Mouse (Mus musculus) spleen, adult 2 months (tissue): ENCODE measurements around the gene Mrm2.

ENCODE experiments used
- CTCF ChIP-seq: fragments of 200-500 bp; IDR thresholded peaks from 2 replicates; pipeline ENCODE4 v1.5.1; 2011; ENCODE audit warnings: mild to moderate bottlenecking, inconsistent platforms; ENCODE audit not compliant: insufficient read depth, insufficient read length, insufficient replicate concordance; ENCODE audit errors: extremely low read depth
- POLR2A ChIP-seq: fragments of 200-500 bp; IDR thresholded peaks from 2 replicates; pipeline ENCODE4 v1.6.1; 2011; ENCODE audit warnings: low read depth, low read length, inconsistent platforms

GRCm38 (mm10) chr5:140378121-140378853 is 46.6 kb upstream of the Mrm2 start:
- TF ChIP-seq POLR2A, result no peak
- TF ChIP-seq CTCF, result no peak
